Mouse (Mus musculus) brain, embryonic 14.5 days (tissue): ENCODE results near the gene Actg2.

Source experiments
- CTCF ChIP-seq: fragments of 200-500 bp; IDR thresholded peaks from 2 replicates; pipeline ENCODE4 v1.5.1; 2012; ENCODE audit warnings: inconsistent platforms, mild to moderate bottlenecking, moderate library complexity, borderline replicate concordance; ENCODE audit not compliant: insufficient read depth, insufficient read length; ENCODE audit errors: extremely low read depth
- POLR2A ChIP-seq: fragments of 200-500 bp; IDR thresholded peaks from 2 replicates; pipeline ENCODE4 v1.6.1; 2012; ENCODE audit warnings: mild to moderate bottlenecking, inconsistent platforms, borderline replicate concordance; ENCODE audit not compliant: poor library complexity, insufficient read depth, insufficient read length, severe bottlenecking; ENCODE audit errors: extremely low read depth

DNA sequence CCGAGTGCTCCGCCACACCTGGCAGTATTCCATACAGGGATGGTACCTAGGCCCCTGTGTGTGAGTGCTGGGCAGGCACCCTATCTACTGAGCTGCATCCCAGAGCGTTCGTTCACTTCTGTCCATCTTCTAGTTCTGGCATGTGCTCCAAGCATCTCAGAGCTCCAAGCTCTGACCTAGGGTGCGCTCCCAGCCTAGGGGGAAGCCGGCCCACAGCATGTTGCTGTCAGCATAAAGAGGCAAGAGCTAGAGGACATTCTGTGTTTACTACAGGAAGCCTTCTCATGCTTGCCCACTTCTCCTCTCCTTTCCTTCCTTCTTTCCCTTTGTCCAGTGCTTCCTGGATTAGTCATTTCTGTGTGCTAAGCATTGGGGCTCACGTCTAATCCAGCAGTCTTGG lies 60.6 kb downstream of the Actg2 start:
- TF ChIP-seq CTCF (no peak), POLR2A (no peak)
